In genomic region chr5:76998416-76998815, GRCm38 (mm10) we compare ENCODE assay signal across 9 mouse cellular contexts. TPM values are rescaled to one million over a fixed set of nuclear protein-coding genes. Genes with fewer than 3 reads are reported as not detected.
A peak's percentile ranks its signal among the peaks of the same experiment; 100 is the strongest.
DNase-seq lines count a peak whose midpoint lies in the region; ATAC-seq and TF ChIP-seq lines count a peak whose summit lies in the region.
"Had no signal": no experiment of that assay in that cellular context is flagged by ENCODE, and none has a peak within 500 bp of the region (broad histone marks: within the 10 kb centered on the region; RNA-seq: fewer than 3 reads in every experiment).

No protein-coding gene starts in this region.

- DNase-seq in hindbrain, embryonic 10.5 days (ENCODE audit: low spot score), result no peak
- DNase-seq in CH12.LX (ENCODE audit: extremely low read depth) (peak; percentile 23), Patski (ENCODE audit: low read depth, low spot score) (peak; percentile 10)
- DNase-seq in left cerebral cortex, postnatal 25 days (ENCODE audit: low spot score in 2 of 2), result peak; percentile 35 to 62

- TF ChIP-seq EP300 in CH12.LX (IDR thresholded peaks at IDR 0.05; ENCODE audit: low read length), result no peak

- 0 out of 2 replicates have a peak, but pooled peaks have one; percentile 59 for ATAC-seq in hindbrain, embryonic 15.5 days (ENCODE audit: low FRiP score, low read depth)
- ATAC-seq in Patski, result peak; percentile 35
- ATAC-seq in inflammation-experienced regulatory T-cells, adult 6 months, result no peak
- ATAC-seq in intestine, embryonic 15.5 days, result no peak

- H3K4me2 ChIP-seq in hindbrain, embryonic 15.5 days, result no peak overlapping the region
- no peak overlapping the region for H3K4me2 ChIP-seq in CH12.LX (ENCODE audit: insufficient read depth, low read depth, poor library complexity, severe bottlenecking)
- no peak overlapping the region for H3K4me2 ChIP-seq in intestine, embryonic 15.5 days (replicated peaks)
- H3K4me2 ChIP-seq: embryonic facial prominence, embryonic 12.5 days had no signal

- 54% methylated on average over 5 of the region's 5 CpGs for WGBS in hindbrain, embryonic 15.5 days
- 54% methylated on average over 5 of the region's 5 CpGs for WGBS in hindbrain, embryonic 10.5 days
- WGBS in intestine, embryonic 15.5 days, result 44% methylated on average over 5 of the region's 5 CpGs

- POLR2A ChIA-PET in Patski (lab: Charles Lee), result interaction anchor here (0.6 kb wide), 1 partner anchor 178 kb away, joined by 5 read pairs; no protein-coding TSS in a partner anchor

- in situ Hi-C loops in CH12.LX (cut with MboI; ENCODE audit: low pct_ligation_motif_present, low pct_unique_long_range_greater_than_20kb, low sequenced_read_pairs) (no loop called here), Patski (cut with MboI; ENCODE audit: low pct_unique_long_range_greater_than_20kb) (no loop called here)

- intact Hi-C loops in left cerebral cortex, postnatal 25 days (cut with DNase I), result loop anchor here (1.0 to 5.0 kb wide), 4 partner anchors 64 to 231 kb away; no protein-coding TSS in a partner anchor

- H3K4me3 ChIP-seq in hindbrain, embryonic 15.5 days, result no peak overlapping the region
- H3K4me3 ChIP-seq in hindbrain, embryonic 10.5 days, result no peak overlapping the region
- no peak overlapping the region for H3K4me3 ChIP-seq in CH12.LX (replicated peaks in 1 of 3; ENCODE audit: low read depth in 2 of 3, low read length in 2 of 3, poor library complexity in 1 of 3)
- no peak overlapping the region for H3K4me3 ChIP-seq in intestine, embryonic 15.5 days (replicated peaks)
- H3K4me3 ChIP-seq: embryonic facial prominence, embryonic 12.5 days had no signal

- peak; percentile 48 for TF ChIP-seq RAD21 in CH12.LX (IDR thresholded peaks at IDR 0.05; ENCODE audit: low read depth, low read length)

- TF ChIP-seq CTCF in CH12.LX (conservative IDR thresholded peaks at IDR 0.05 in 1 of 2, IDR thresholded peaks at IDR 0.05 in 1 of 2; ENCODE audit: low read depth in 2 of 2, low read length in 2 of 2) (peak in 1 of 2 experiments; percentile 56; a peak in 2 of 4 replicates), Patski (IDR thresholded peaks at IDR 0.05) (peak; percentile 70)

- no peaks in the 10 kb centered on the region for H3K79me2 ChIP-seq in CH12.LX (replicated peaks; ENCODE audit: control insufficient read depth, extremely low read depth, insufficient read depth, poor library complexity, severe bottlenecking)

- TF ChIP-seq POLR2A in CH12.LX (IDR thresholded peaks at IDR 0.05; ENCODE audit: low read depth, low read length), result no peak

- H3K4me1 ChIP-seq in hindbrain, embryonic 15.5 days (replicated peaks), result no peaks in the 10 kb centered on the region
- H3K4me1 ChIP-seq in hindbrain, embryonic 10.5 days (replicated peaks), result no peaks in the 10 kb centered on the region
- no peaks in the 10 kb centered on the region for H3K4me1 ChIP-seq in CH12.LX (ENCODE audit: control insufficient read depth in 1 of 2, insufficient read depth in 2 of 2)
- no peaks in the 10 kb centered on the region for H3K4me1 ChIP-seq in intestine, embryonic 15.5 days (replicated peaks)
- H3K4me1 ChIP-seq: embryonic facial prominence, embryonic 12.5 days had no signal

- dilution Hi-C loops in CH12.LX (cut with MboI; ENCODE audit: extremely low pct_ligation_motif_present, extremely low pct_unique_long_range_greater_than_20kb, low sequenced_read_pairs), result no loop called here

- no peak overlapping the region for H3K9ac ChIP-seq in hindbrain, embryonic 15.5 days
- no peak overlapping the region for H3K9ac ChIP-seq in CH12.LX (ENCODE audit: insufficient read depth, low read depth)
- no peak overlapping the region for H3K9ac ChIP-seq in intestine, embryonic 15.5 days
- H3K9ac ChIP-seq: embryonic facial prominence, embryonic 12.5 days had no signal

- H3K9me3 ChIP-seq in hindbrain, embryonic 15.5 days, result no peaks in the 10 kb centered on the region
- no peaks in the 10 kb centered on the region for H3K9me3 ChIP-seq in hindbrain, embryonic 10.5 days
- no peaks in the 10 kb centered on the region for H3K9me3 ChIP-seq in CH12.LX (replicated peaks; ENCODE audit: low read length)
- no peaks in the 10 kb centered on the region; the same call in 1 of the 2 replicates for H3K9me3 ChIP-seq in intestine, embryonic 15.5 days
- H3K9me3 ChIP-seq: embryonic facial prominence, embryonic 12.5 days had no signal

- CTCF ChIA-PET in Patski (lab: Charles Lee), result interaction anchor here (1.4 to 1.8 kb wide), 2 partner anchors 9 to 10 kb away, joined by 4 to 11 read pairs; no protein-coding TSS in a partner anchor

- H3K36me3 ChIP-seq in hindbrain, embryonic 15.5 days, result peaks cover 63% of the 10 kb centered on the region
- peaks cover 81% of the 10 kb centered on the region for H3K36me3 ChIP-seq in hindbrain, embryonic 10.5 days
- peaks cover 55 to 83% of the 10 kb centered on the region in 2 experiments for H3K36me3 ChIP-seq in CH12.LX (replicated peaks in 1 of 2; ENCODE audit: control insufficient read depth in 1 of 2, insufficient read depth in 1 of 2, low read length in 1 of 2)
- H3K36me3 ChIP-seq in intestine, embryonic 15.5 days, result peaks cover 22% of the 10 kb centered on the region

- no peaks in the 10 kb centered on the region for H3K27me3 ChIP-seq in hindbrain, embryonic 15.5 days
- H3K27me3 ChIP-seq in hindbrain, embryonic 10.5 days (ENCODE audit: insufficient read depth, poor library complexity, severe bottlenecking), result no peaks in the 10 kb centered on the region
- H3K27me3 ChIP-seq in CH12.LX (replicated peaks) (no peaks in the 10 kb centered on the region), Patski (no peaks in the 10 kb centered on the region)
- no peaks in the 10 kb centered on the region for H3K27me3 ChIP-seq in intestine, embryonic 15.5 days (replicated peaks)
- H3K27me3 ChIP-seq: embryonic facial prominence, embryonic 12.5 days had no signal

- no peak overlapping the region for H3K27ac ChIP-seq in hindbrain, embryonic 15.5 days (replicated peaks)
- H3K27ac ChIP-seq in hindbrain, embryonic 10.5 days, result no peak overlapping the region
- no peak overlapping the region for H3K27ac ChIP-seq in CH12.LX (ENCODE audit: insufficient read depth, low read depth)
- no peak overlapping the region for H3K27ac ChIP-seq in intestine, embryonic 15.5 days
- H3K27ac ChIP-seq: embryonic facial prominence, embryonic 12.5 days had no signal

RNA-seq across cellular contexts. Expression of gene Arl9, which starts 5.4 kb away (rescaled TPM):
- not detected in 2 replicates for polyA plus RNA-seq in hindbrain, embryonic 15.5 days (2015; fragmentation: Nextera tagmentation; extraction: Ambion mirVana)
- polyA plus RNA-seq in hindbrain, embryonic 10.5 days (2016; fragmentation: Nextera tagmentation; extraction: Ambion mirVana), result not detected in 2 replicates
- total RNA-seq in CH12.LX (2012; rRNA removed) (0.38 TPM in 1 of 2 replicates, not detected in the other), CH12.LX (2014; rRNA removed) (1.4 TPM in 1 of 2 replicates, not detected in the other)
- polyA plus RNA-seq in CH12.LX (2012; ENCODE audit: insufficient read length, low read depth) (2.2 and 2.6 TPM in 2 replicates), Patski (2021) (0.23 TPM)
- total RNA-seq in left cerebral cortex, postnatal 25 days (2021), result not detected
- polyA plus RNA-seq in inflammation-experienced regulatory T-cells, adult 6 months (2017; shearing (Covaris generic)), result not detected
- polyA plus RNA-seq in intestine, embryonic 15.5 days (2015; fragmentation: Nextera tagmentation; extraction: Ambion mirVana), result 0.29 TPM in 1 of 2 replicates, not detected in the other
- total RNA-seq: layer of hippocampus, postnatal 14 days had no signal
- polyA plus RNA-seq: embryonic facial prominence, embryonic 12.5 days had no signal

RNA-seq across cellular contexts. Expression of gene Thegl, which starts 17.4 kb away (rescaled TPM):
- 0.71 and 0.94 TPM in 2 replicates for polyA plus RNA-seq in hindbrain, embryonic 15.5 days (2015; fragmentation: Nextera tagmentation; extraction: Ambion mirVana)
- 0.13 TPM in 1 of 2 replicates, not detected in the other for polyA plus RNA-seq in hindbrain, embryonic 10.5 days (2016; fragmentation: Nextera tagmentation; extraction: Ambion mirVana)
- 0.25 TPM in 1 of 2 replicates, not detected in the other for total RNA-seq in CH12.LX (2012; rRNA removed)
- total RNA-seq in CH12.LX (2014; rRNA removed), result not detected in 2 replicates
- polyA plus RNA-seq in CH12.LX (2012; ENCODE audit: insufficient read length, low read depth), result not detected in 2 replicates
- not detected for polyA plus RNA-seq in Patski (2021)
- under 1 TPM in 1 of 2 experiments, not detected in 1; 0.69 TPM for total RNA-seq in left cerebral cortex, postnatal 25 days (2021)
- polyA plus RNA-seq in inflammation-experienced regulatory T-cells, adult 6 months (2017; shearing (Covaris generic)), result not detected
- 0.49 and 0.72 TPM in 2 replicates for polyA plus RNA-seq in intestine, embryonic 15.5 days (2015; fragmentation: Nextera tagmentation; extraction: Ambion mirVana)
- polyA plus RNA-seq: embryonic facial prominence, embryonic 12.5 days had no signal

RNA-seq across cellular contexts. Expression of gene Srp72, which starts 23.9 kb away (rescaled TPM):
- polyA plus RNA-seq in hindbrain, embryonic 15.5 days (2015; fragmentation: Nextera tagmentation; extraction: Ambion mirVana), result 85.7 and 89.4 TPM in 2 replicates
- polyA plus RNA-seq in hindbrain, embryonic 10.5 days (2016; fragmentation: Nextera tagmentation; extraction: Ambion mirVana), result 68.9 and 74.9 TPM in 2 replicates
- total RNA-seq in CH12.LX (2012; rRNA removed) (73.6 and 77.4 TPM in 2 replicates), CH12.LX (2014; rRNA removed) (85.2 and 88.9 TPM in 2 replicates)
- polyA plus RNA-seq in CH12.LX (2012; ENCODE audit: insufficient read length, low read depth) (148 and 171 TPM in 2 replicates), Patski (2021) (123 TPM)
- total RNA-seq in left cerebral cortex, postnatal 25 days (2021), result 100 to 1,000 TPM; 107 TPM
- 100 to 1,000 TPM; 121 to 153 (median 146) TPM for polyA plus RNA-seq in inflammation-experienced regulatory T-cells, adult 6 months (2017; shearing (Covaris generic))
- 79.6 and 84.8 TPM in 2 replicates for polyA plus RNA-seq in intestine, embryonic 15.5 days (2015; fragmentation: Nextera tagmentation; extraction: Ambion mirVana)

RNA-seq across cellular contexts. Expression of gene Ppat, which starts 47.0 kb away (rescaled TPM):
- polyA plus RNA-seq in hindbrain, embryonic 15.5 days (2015; fragmentation: Nextera tagmentation; extraction: Ambion mirVana), result 11.1 and 12.6 TPM in 2 replicates
- 28.0 and 49.3 TPM in 2 replicates for polyA plus RNA-seq in hindbrain, embryonic 10.5 days (2016; fragmentation: Nextera tagmentation; extraction: Ambion mirVana)
- 65.8 and 88.2 TPM in 2 replicates for total RNA-seq in CH12.LX (2012; rRNA removed)
- total RNA-seq in CH12.LX (2014; rRNA removed), result 156 and 162 TPM in 2 replicates
- 118 and 125 TPM in 2 replicates for polyA plus RNA-seq in CH12.LX (2012; ENCODE audit: insufficient read length, low read depth)
- 30.8 TPM for polyA plus RNA-seq in Patski (2021)
- 10 to 100 TPM; 17.4 to 19.3 TPM for total RNA-seq in left cerebral cortex, postnatal 25 days (2021)
- polyA plus RNA-seq in inflammation-experienced regulatory T-cells, adult 6 months (2017; shearing (Covaris generic)), result 10 to 100 TPM; 24.3 to 31.7 (median 27.8) TPM
- 27.4 and 30.7 TPM in 2 replicates for polyA plus RNA-seq in intestine, embryonic 15.5 days (2015; fragmentation: Nextera tagmentation; extraction: Ambion mirVana)

RNA-seq across cellular contexts. Expression of gene Paics, which starts 47.3 kb away (rescaled TPM):
- 179 and 185 TPM in 2 replicates for polyA plus RNA-seq in hindbrain, embryonic 15.5 days (2015; fragmentation: Nextera tagmentation; extraction: Ambion mirVana)
- 337 and 446 TPM in 2 replicates for polyA plus RNA-seq in hindbrain, embryonic 10.5 days (2016; fragmentation: Nextera tagmentation; extraction: Ambion mirVana)
- total RNA-seq in CH12.LX (2012; rRNA removed) (274 and 275 TPM in 2 replicates), CH12.LX (2014; rRNA removed) (440 and 496 TPM in 2 replicates)
- polyA plus RNA-seq in CH12.LX (2012; ENCODE audit: insufficient read length, low read depth) (259 and 322 TPM in 2 replicates), Patski (2021) (335 TPM)
- 10 to 100 TPM; 89.7 to 92.4 TPM for total RNA-seq in left cerebral cortex, postnatal 25 days (2021)
- polyA plus RNA-seq in inflammation-experienced regulatory T-cells, adult 6 months (2017; shearing (Covaris generic)), result 100 to 1,000 TPM; 164 to 233 (median 183) TPM
- polyA plus RNA-seq in intestine, embryonic 15.5 days (2015; fragmentation: Nextera tagmentation; extraction: Ambion mirVana), result 193 and 208 TPM in 2 replicates

Comparison
In these comparisons a context has a peak if more than half of its experiments do, and no peak if none do; other contexts are left out.
1. ATAC-seq: peak in hindbrain, embryonic 15.5 days (single experiment) and Patski (single experiment); none in inflammation-experienced regulatory T-cells, adult 6 months (single experiment) and intestine, embryonic 15.5 days (single experiment).